Mouse (Mus musculus): ENCODE results near the gene Vps53.

DNA sequence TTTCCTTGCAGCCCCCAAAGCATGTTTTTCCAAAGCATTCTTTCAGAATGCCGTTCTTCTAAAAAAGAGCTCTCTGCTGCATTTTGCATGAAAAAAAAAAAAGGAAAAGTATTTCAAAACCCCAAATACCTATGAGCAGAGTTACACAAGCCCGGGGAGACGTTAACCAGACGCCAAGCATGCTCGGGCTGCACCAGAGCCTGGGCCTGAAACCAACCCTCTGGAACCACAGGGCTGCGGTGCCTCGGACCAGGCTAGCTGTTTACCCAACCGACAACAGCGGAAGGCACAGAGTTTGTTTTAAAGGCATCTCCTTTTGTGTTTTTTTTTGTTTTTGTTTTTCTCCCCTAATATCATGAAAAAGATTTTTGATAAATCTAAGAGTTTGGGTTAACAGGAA is 158.5 kb downstream of the Vps53 start:
- TF ChIP-seq CTCF (IDR thresholded peaks at IDR 0.05) = no peak
- TF ChIP-seq EP300 (IDR thresholded peaks at IDR 0.05) = no peak
